Mouse (Mus musculus) liver, embryonic 14.5 days (tissue): ENCODE measurements around the gene Terf2.
A peak's percentile ranks its signal among the peaks of the same experiment; 100 is the strongest.

Experiments
- CTCF ChIP-seq: IDR thresholded peaks from 2 replicates; pipeline ENCODE4 v1.5.1; 2016; ENCODE audit warnings: antibody characterized with exemption, low read depth, control low read depth
- EP300 ChIP-seq: IDR thresholded peaks from 2 replicates; pipeline ENCODE4 v1.6.1; 2016; ENCODE audit warnings: antibody characterized with exemption, low read depth

DNA sequence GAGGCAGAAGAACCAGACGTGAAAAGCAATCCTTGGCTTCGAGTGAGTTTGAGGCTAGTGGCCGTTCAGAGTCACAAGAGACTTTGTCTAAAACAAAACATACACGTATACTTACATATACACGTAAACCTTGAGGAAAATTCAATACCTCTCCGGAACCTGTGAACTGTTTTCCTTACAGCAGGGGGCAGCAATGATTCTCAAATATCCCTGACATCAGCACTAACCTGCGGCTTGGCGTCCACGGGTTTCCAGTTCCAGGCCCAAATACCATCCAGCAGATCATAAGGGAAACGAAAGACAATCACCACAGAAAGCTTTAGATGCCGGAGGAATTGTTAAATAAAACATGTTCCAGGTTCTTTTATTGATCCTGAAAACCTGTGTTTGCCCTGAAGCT lies 19.7 kb upstream of the Terf2 start:
- peak; percentile 72 for TF ChIP-seq CTCF
- no peak for TF ChIP-seq EP300
